Mouse (Mus musculus) brain, embryonic 14.5 days (tissue): ENCODE measurements around the gene Arxes1.

Experiments used
- CTCF ChIP-seq: fragments of 200-500 bp; IDR thresholded peaks from 2 replicates; pipeline ENCODE4 v1.5.1; 2012; ENCODE audit warnings: inconsistent platforms, mild to moderate bottlenecking, moderate library complexity, borderline replicate concordance; ENCODE audit not compliant: insufficient read depth, insufficient read length; ENCODE audit errors: extremely low read depth
- POLR2A ChIP-seq: fragments of 200-500 bp; IDR thresholded peaks from 2 replicates; pipeline ENCODE4 v1.6.1; 2012; ENCODE audit warnings: mild to moderate bottlenecking, inconsistent platforms, borderline replicate concordance; ENCODE audit not compliant: poor library complexity, insufficient read depth, insufficient read length, severe bottlenecking; ENCODE audit errors: extremely low read depth

DNA sequence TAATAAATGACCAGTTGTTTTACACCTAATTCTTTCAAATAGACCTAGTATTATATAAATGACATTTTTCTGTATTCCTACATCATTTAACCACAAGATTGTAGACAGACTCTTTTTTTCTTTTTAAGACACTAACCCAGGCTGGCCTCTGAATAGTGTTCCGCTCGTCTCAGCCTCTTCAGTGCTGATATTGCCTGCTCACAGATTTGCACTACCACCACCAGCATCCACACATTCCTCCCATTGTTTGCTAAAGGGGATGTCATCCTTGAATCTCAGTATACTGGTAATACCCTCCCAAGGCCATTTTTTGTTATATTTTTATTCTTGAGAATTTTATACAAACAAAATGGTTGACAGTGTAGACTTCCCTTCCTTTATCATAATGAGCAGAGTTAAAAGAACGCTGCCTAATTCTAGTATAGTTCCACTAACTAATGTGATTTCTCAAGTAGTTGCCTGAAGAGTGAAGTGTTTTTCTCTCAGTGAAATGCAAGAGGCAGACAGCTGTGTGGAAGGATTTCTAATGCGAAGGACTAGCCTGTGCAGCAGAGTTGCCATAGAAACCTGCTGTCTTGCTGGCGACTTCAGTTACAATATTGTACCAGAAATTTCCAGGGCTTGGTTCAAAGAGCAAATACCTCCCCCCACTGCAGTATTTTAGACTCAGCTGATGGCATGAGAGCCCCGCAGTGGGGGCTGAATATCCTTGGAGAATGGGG is 48.5 kb upstream of the Arxes1 start:
- TF ChIP-seq CTCF, result no peak
- TF ChIP-seq POLR2A, result no peak
